Mouse (Mus musculus) spleen, postnatal 36 days (tissue): ENCODE data around the gene Fam171b.

Source experiments
- DNase-seq, 2 experiments: peaks; one replicate each; pipeline ENCODE4 v3.0.0; 2022; ENCODE audit warnings: low spot score in 2 of 2, mixed read lengths in 1 of 2

Gene Fam171b

GRCm38 (mm10) chr2:83893701-83894100 is 81.3 kb downstream of the Fam171b start:
- DNase-seq = no peak

GRCm38 (mm10) chr2:83901896-83902540 is 89.6 kb downstream of the Fam171b start:
- no peak for DNase-seq

GRCm38 (mm10) chr2:83929478-83930088 is 117.1 kb downstream of the Fam171b start:
- peak; percentile 62 to 71 for DNase-seq
